Mouse (Mus musculus) C2C12 (cell line): ENCODE data around the gene Rnase10. TPM values are rescaled to one million over a fixed set of nuclear protein-coding genes. Genes with fewer than 3 reads are reported as not detected.
"Not testable (repeated sequence)": the region's sequence is repeated elsewhere in the genome, so short reads cannot be mapped to it uniquely, and the experiment has no call there.

Experiments used
- H3K27me3 ChIP-seq: one replicate; pipeline ENCODE4 v1.6.1; 2011; ENCODE audit not compliant: control insufficient read depth, insufficient read depth, insufficient read length
- H3K36me3 ChIP-seq: one replicate; pipeline ENCODE4 v1.6.1; 2011; ENCODE audit not compliant: control insufficient read depth, insufficient read depth
- H3K4me3 ChIP-seq: one replicate; pipeline ENCODE4 v1.5.1; 2011; ENCODE audit warnings: mild to moderate bottlenecking, control low read depth; ENCODE audit not compliant: poor library complexity, insufficient read depth, severe bottlenecking
- H3K79me2 ChIP-seq: one replicate; pipeline ENCODE4 v1.6.1; 2011; ENCODE audit not compliant: control insufficient read depth, insufficient read depth
- H3K79me3 ChIP-seq: one replicate; pipeline ENCODE4 v1.6.1; 2011; ENCODE audit warnings: low read depth, control low read depth
- H3ac ChIP-seq: one replicate; pipeline ENCODE3; 2011; ENCODE audit warnings: low read depth; ENCODE audit not compliant: control insufficient read depth, insufficient read length
- CEBPB ChIP-seq: IDR thresholded peaks from one replicate; pipeline ENCODE4 v1.6.1; 2011; ENCODE audit warnings: low read depth, mild to moderate bottlenecking, control low read depth, moderate library complexity
- CTCF ChIP-seq: IDR thresholded peaks from one replicate; pipeline ENCODE4 v1.5.1; 2011; ENCODE audit not compliant: control insufficient read depth, insufficient read depth, insufficient read length
- FOSL1 ChIP-seq: IDR thresholded peaks from one replicate; pipeline ENCODE4 v1.8.0; 2011; ENCODE audit warnings: mild to moderate bottlenecking, low read length; ENCODE audit not compliant: poor library complexity, insufficient read depth, severe bottlenecking
- MAX ChIP-seq: IDR thresholded peaks from one replicate; pipeline ENCODE4 v1.6.1; 2011; ENCODE audit warnings: mild to moderate bottlenecking, control low read depth
- MYOD1 ChIP-seq: IDR thresholded peaks from one replicate; pipeline ENCODE4 v1.6.1; 2011; ENCODE audit warnings: low read depth; ENCODE audit not compliant: control insufficient read depth, insufficient read length
- MYOG ChIP-seq: IDR thresholded peaks from one replicate; pipeline ENCODE4 v1.6.1; 2011; ENCODE audit not compliant: control insufficient read depth, insufficient read length; ENCODE audit errors: extremely low read depth
- USF1 ChIP-seq: IDR thresholded peaks from one replicate; pipeline ENCODE4 v1.6.1; 2011; ENCODE audit warnings: low read depth, mild to moderate bottlenecking, control low read depth, moderate library complexity
- polyA plus RNA-seq: library from polyadenylated mRNA; unstranded; fragments of >200 nt; fragmentation: generic; extraction: Trizol; gene quantifications from one replicate; pipeline ENCODE4 v1.2.1, GENCODE M21; 2012; ENCODE audit warnings: missing spikeins

Rnase10 gene
- polyA plus RNA-seq, 1 experiment = 0.19 TPM

DNA sequence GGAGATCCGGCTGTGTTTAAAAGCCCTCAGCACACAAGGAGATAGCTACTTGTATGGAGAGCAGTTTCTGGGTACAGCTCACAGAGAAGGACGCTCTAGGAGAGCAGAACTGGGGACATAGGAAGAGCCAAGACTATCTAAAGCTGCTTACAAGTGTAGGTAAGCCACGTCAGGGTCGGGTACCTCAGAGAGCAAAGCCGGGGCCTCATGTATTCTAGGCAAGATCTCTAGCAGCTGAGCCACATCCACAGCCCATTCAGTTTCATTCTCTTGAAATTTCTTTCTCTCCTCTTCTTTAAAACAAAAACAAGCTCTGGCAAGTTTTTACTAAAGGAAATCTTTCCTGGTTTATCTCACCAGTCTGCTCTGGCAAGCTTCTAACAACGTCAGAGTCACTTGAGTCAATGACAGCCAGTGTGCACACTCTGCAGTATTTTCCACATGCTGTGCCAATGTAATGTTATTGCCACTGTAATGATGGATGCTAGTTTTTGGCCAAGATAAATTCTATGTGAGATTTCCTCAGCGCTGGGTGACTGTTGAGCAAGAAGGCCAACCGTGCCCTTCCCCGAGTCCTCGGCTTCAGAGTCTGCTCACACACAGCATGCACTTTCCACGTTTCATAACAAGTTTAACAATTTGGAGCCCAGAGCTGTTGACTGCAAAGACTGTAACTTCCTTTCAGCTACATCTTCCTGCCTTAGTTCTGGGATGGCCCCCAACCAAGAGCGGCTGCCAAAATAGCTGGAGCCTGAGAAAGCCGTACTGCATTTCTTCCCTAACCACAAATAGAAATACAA is 563 bp downstream of the Rnase10 start:
- Histone ChIP-seq H3K79me2 (no peaks in the 10 kb centered on the region), H3K27me3 (no peaks in the 10 kb centered on the region), H3K36me3 (no peaks in the 10 kb centered on the region), H3K4me3 (no peak overlapping the region), H3K79me3 (no peaks in the 10 kb centered on the region), H3ac (no peak overlapping the region)
- TF ChIP-seq FOSL1 = no peak
- no peak for TF ChIP-seq MYOG
- no peak for TF ChIP-seq USF1
- no peak for TF ChIP-seq CEBPB
- TF ChIP-seq MAX = no peak
- no peak for TF ChIP-seq MYOD1
- TF ChIP-seq CTCF = no peak

DNA sequence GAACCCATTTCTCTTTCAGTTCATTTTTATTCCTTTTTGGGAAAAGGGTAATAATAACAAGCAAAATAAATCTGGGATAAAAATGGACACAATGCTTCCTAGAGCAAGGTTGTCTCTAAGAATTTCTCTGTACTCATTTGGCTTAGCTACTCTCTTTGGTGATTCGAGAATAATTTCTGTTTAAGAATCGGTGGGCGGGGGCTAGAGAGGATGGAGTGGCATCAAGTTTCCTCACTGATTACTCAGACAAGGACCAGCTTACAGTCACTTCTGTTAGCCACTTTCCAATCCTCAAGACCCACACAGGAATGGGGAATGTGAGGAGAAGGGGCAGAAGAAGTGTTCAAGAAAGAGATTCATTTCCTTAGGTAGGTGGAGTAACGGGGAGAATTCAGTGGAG is 1.2 kb downstream of the Rnase10 start:
- no peak overlapping the region for H3ac ChIP-seq
- H3K36me3 ChIP-seq = no peaks in the 10 kb centered on the region
- no peaks in the 10 kb centered on the region for H3K27me3 ChIP-seq
- no peak overlapping the region for H3K4me3 ChIP-seq
- no peaks in the 10 kb centered on the region for H3K79me3 ChIP-seq
- no peaks in the 10 kb centered on the region for H3K79me2 ChIP-seq
- TF ChIP-seq CTCF = no peak
- TF ChIP-seq MAX = no peak
- no peak for TF ChIP-seq CEBPB
- TF ChIP-seq FOSL1 = no peak
- TF ChIP-seq MYOD1 = no peak
- no peak for TF ChIP-seq MYOG

DNA sequence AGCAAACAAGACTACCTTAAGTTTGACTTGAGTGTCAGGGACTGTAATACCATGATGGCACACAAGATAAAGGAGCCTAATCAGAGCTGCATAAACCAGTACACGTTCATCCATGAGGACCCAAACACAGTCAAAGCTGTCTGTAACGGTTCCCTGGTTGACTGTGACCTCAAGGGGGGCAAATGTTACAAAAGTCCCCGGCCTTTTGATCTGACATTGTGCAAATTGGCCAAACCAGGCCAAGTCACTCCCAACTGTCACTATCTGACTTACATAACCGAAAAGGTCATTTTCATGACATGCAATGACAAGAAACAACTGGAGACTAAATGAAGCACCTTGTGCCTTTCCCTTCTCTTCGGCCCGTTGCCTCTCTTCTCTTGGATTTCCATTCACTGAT is 2.0 kb downstream of the Rnase10 start:
- H3K79me3 ChIP-seq = no peaks in the 10 kb centered on the region
- H3K27me3 ChIP-seq = no peaks in the 10 kb centered on the region
- TF ChIP-seq MYOG = no peak
- no peak for TF ChIP-seq MAX
- no peak for TF ChIP-seq CEBPB
- no peak for TF ChIP-seq FOSL1
- no peak for TF ChIP-seq CTCF
- TF ChIP-seq USF1 = no peak
- TF ChIP-seq MYOD1 = no peak
- H3K4me3 ChIP-seq = no peak overlapping the region
- H3K36me3 ChIP-seq = no peaks in the 10 kb centered on the region
- no peaks in the 10 kb centered on the region for H3K79me2 ChIP-seq
- H3ac ChIP-seq = no peak overlapping the region

DNA sequence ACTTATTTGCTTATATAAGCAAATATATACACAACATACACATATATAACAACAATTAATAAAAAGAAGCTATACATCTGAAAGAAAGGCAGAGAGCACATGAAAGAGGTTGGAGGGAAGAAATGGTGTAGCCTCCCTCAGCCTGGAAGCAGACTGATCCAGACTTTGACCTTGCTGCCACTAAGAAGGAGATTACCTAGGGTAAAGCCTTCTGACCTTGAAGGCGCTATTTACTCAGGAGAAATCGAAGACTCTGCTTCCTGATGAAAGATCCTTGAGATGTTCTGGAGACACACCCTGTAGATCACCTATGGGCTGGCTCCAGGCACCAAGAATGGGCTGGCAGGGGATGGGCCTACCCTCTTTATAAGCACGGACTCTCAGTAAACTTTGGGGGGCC is 7.2 kb downstream of the Rnase10 start:
- not testable (repeated sequence) for H3K36me3 ChIP-seq, H3K79me3 ChIP-seq, H3K4me3 ChIP-seq, H3K27me3 ChIP-seq, H3K79me2 ChIP-seq, H3ac ChIP-seq

DNA sequence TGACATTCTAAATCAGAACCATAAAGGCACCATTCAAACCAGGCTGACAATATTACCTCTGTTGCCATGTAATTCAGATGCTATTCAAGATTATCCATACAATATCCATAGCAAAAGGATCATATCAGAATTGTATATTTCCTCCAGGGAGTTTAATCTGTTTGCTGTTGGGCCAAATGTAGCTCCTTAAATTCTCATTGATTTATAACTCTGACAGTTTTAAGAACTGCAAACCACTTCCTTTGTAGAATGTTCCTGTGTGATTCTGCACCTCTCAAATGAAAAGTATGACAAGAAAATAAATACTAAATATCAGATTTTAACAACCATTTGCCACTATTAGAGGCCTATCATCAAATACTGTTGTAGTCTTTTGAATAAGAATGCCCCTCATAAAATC is 8.2 kb downstream of the Rnase10 start:
- Histone ChIP-seq H3K36me3 (no peaks in the 10 kb centered on the region), H3K4me3 (no peak overlapping the region), H3K79me2 (no peaks in the 10 kb centered on the region), H3ac (no peak overlapping the region), H3K79me3 (no peaks in the 10 kb centered on the region), H3K27me3 (no peaks in the 10 kb centered on the region)
- no peak for TF ChIP-seq FOSL1
- no peak for TF ChIP-seq USF1
- no peak for TF ChIP-seq MAX
- TF ChIP-seq MYOG = no peak
- no peak for TF ChIP-seq CEBPB
- no peak for TF ChIP-seq CTCF
- TF ChIP-seq MYOD1 = no peak

DNA sequence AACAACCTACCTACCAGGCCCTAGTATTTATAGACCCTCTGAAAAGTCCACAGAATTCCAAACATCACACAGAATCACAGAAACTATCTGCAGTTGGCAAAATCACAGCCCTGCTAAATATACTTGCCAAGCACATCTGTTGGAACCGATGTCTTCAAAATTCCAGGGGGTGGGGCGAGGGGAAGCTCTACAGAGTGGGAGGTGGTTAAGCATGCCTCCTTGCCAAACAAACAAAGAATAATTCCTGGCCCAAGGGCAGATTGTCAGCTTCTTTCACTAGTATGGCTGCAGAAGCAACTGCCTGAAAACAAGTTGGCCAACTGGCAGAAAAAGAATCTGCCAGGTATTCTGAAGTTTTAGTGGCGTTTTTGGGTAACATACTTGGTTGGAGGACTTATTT is 9.7 kb downstream of the Rnase10 start:
- no peak overlapping the region for H3K4me3 ChIP-seq
- no peaks in the 10 kb centered on the region for H3K79me2 ChIP-seq
- H3K36me3 ChIP-seq = no peaks in the 10 kb centered on the region
- TF ChIP-seq MAX (no peak), FOSL1 (no peak), USF1 (no peak), CEBPB (no peak)
- no peak overlapping the region for H3ac ChIP-seq
- no peaks in the 10 kb centered on the region for H3K27me3 ChIP-seq
- no peaks in the 10 kb centered on the region for H3K79me3 ChIP-seq
